Mouse (Mus musculus): ENCODE measurements around the gene Stoml2. TPM values are rescaled to one million over a fixed set of nuclear protein-coding genes. Genes with fewer than 3 reads are reported as not detected.
A peak's percentile ranks its signal among the peaks of the same experiment; 100 is the strongest.
"Not testable (repeated sequence)": the region's sequence is repeated elsewhere in the genome, so short reads cannot be mapped to it uniquely, and the experiment has no call there.

Gene Stoml2
- polyA plus RNA-seq, 1 experiment from 2014 or later = 374 TPM

GRCm38 (mm10) chr4:42988296-42988695 is 43.2 kb downstream of the Stoml2 start:
- no peak overlapping the region for H3K9ac ChIP-seq (replicated peaks; ENCODE audit: low read length)
- no peaks in the 10 kb centered on the region for H3K27me3 ChIP-seq (ENCODE audit: insufficient read depth, low read length)
- no peaks in the 10 kb centered on the region for H3K9me3 ChIP-seq (ENCODE audit: low read length)
- no peak overlapping the region for H3K4me2 ChIP-seq (replicated peaks; ENCODE audit: low read depth, low read length)
- WGBS = 81% methylated on average over 1 of the region's 1 CpGs
- no peak for ATAC-seq (ENCODE audit: low FRiP score, low TSS enrichment)
- peaks cover 87% of the 10 kb centered on the region for H3K36me3 ChIP-seq (ENCODE audit: insufficient read depth, low read length)
- H3K4me3 ChIP-seq (ENCODE audit: low read length) = no peak overlapping the region
- H3K4me1 ChIP-seq (ENCODE audit: insufficient read depth, low read length) = no peaks in the 10 kb centered on the region
- no peak overlapping the region for H3K27ac ChIP-seq (ENCODE audit: low read length)

- not testable (repeated sequence) for H3K27me3 ChIP-seq (ENCODE audit: insufficient read depth, low read length); H3K4me1 ChIP-seq (ENCODE audit: insufficient read depth, low read length); H3K27ac ChIP-seq (ENCODE audit: low read length); H3K9me3 ChIP-seq (ENCODE audit: low read length); H3K4me3 ChIP-seq (ENCODE audit: low read length); H3K9ac ChIP-seq (replicated peaks; ENCODE audit: low read length); H3K4me2 ChIP-seq (replicated peaks; ENCODE audit: low read depth, low read length)
- 0 out of 2 replicates have a peak, but pooled peaks have one; percentile 31 for ATAC-seq (ENCODE audit: low FRiP score, low TSS enrichment)
- H3K36me3 ChIP-seq (ENCODE audit: insufficient read depth, low read length) = peaks cover 66% of the 10 kb centered on the region
- WGBS = 88% methylated on average over 7 of the region's 8 CpGs
Observed at GRCm38 (mm10) chr4:42980467-42980866, 51.0 kb downstream of the Stoml2 start.

- H3K27ac ChIP-seq (ENCODE audit: low read length) = no peak overlapping the region
- WGBS = 93% methylated on average over 4 of the region's 4 CpGs
- peaks cover 45% of the 10 kb centered on the region for H3K36me3 ChIP-seq (ENCODE audit: insufficient read depth, low read length)
- H3K9ac ChIP-seq (replicated peaks; ENCODE audit: low read length) = no peak overlapping the region
- no peak for ATAC-seq (ENCODE audit: low FRiP score, low TSS enrichment)
- H3K4me2 ChIP-seq (replicated peaks; ENCODE audit: low read depth, low read length) = no peak overlapping the region
- no peaks in the 10 kb centered on the region for H3K9me3 ChIP-seq (ENCODE audit: low read length)
- no peak overlapping the region for H3K4me3 ChIP-seq (ENCODE audit: low read length)
- no peaks in the 10 kb centered on the region for H3K4me1 ChIP-seq (ENCODE audit: insufficient read depth, low read length)
- no peaks in the 10 kb centered on the region for H3K27me3 ChIP-seq (ENCODE audit: insufficient read depth, low read length)
Observed at GRCm38 (mm10) chr4:42978062-42978461, 53.4 kb downstream of the Stoml2 start.

Other genes starting within 250 kb of the Stoml2 start
- not detected in 2 replicates for gene Fam205a1, start 177.8 kb downstream of the Stoml2 start, polyA plus RNA-seq (2015; fragmentation: Nextera tagmentation; extraction: Ambion mirVana)
- gene Gm12394, start 174.9 kb downstream of the Stoml2 start, polyA plus RNA-seq (2015; fragmentation: Nextera tagmentation; extraction: Ambion mirVana) = 0.06 and 0.14 TPM in 2 replicates
- gene Fam205c, start 157.5 kb downstream of the Stoml2 start, polyA plus RNA-seq (2015; fragmentation: Nextera tagmentation; extraction: Ambion mirVana) = 0.17 and 0.28 TPM in 2 replicates
- 0.44 and 0.79 TPM in 2 replicates for gene Phf24, start 115.0 kb downstream of the Stoml2 start, polyA plus RNA-seq (2015; fragmentation: Nextera tagmentation; extraction: Ambion mirVana)
- gene Dnajb5, start 81.9 kb downstream of the Stoml2 start, polyA plus RNA-seq (2015; fragmentation: Nextera tagmentation; extraction: Ambion mirVana) = 7.3 and 7.5 TPM in 2 replicates
- 0.39 and 1.7 TPM in 2 replicates for gene 1700022I11Rik, start 62.1 kb downstream of the Stoml2 start, polyA plus RNA-seq (2015; fragmentation: Nextera tagmentation; extraction: Ambion mirVana)
- gene Vcp, start 31.2 kb downstream of the Stoml2 start, polyA plus RNA-seq (2015; fragmentation: Nextera tagmentation; extraction: Ambion mirVana) = 560 and 578 TPM in 2 replicates
- gene Fancg, start 21.2 kb downstream of the Stoml2 start, polyA plus RNA-seq (2015; fragmentation: Nextera tagmentation; extraction: Ambion mirVana) = 19.5 and 20.6 TPM in 2 replicates
- gene Pigo, start 5.9 kb downstream of the Stoml2 start, polyA plus RNA-seq (2015; fragmentation: Nextera tagmentation; extraction: Ambion mirVana) = 29.8 and 32.2 TPM in 2 replicates
- gene Fam214b, start 14.5 kb upstream of the Stoml2 start, polyA plus RNA-seq (2015; fragmentation: Nextera tagmentation; extraction: Ambion mirVana) = 11.7 and 12.9 TPM in 2 replicates
- 6.8 and 8.6 TPM in 2 replicates for gene Unc13b, start 27.2 kb upstream of the Stoml2 start, polyA plus RNA-seq (2015; fragmentation: Nextera tagmentation; extraction: Ambion mirVana)
- gene Atp8b5, start 235.4 kb upstream of the Stoml2 start, polyA plus RNA-seq (2015; fragmentation: Nextera tagmentation; extraction: Ambion mirVana) = 0.66 and 0.77 TPM in 2 replicates